Comparison of ENCODE assay signal across 24 mouse cellular contexts in the genomic region with DNA sequence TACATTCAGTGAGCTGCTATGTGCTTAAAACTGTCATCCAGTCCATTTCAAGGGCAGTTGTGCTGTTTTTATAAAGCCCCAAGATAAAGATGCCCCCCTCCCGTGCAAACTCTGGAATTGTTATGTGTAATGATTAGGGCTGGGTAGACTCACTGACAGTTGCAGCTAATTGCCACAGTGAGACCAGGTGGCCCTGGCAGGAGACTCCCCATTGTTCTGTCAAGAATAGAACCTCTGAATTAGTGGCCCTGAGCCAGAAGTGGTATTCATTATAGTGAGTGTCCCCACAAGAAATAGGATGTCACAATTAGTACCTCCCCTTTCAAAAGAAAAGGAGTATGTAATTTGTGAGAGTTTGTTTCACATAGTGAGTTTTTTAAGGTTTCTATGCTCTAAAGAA. TPM values are rescaled to one million over a fixed set of nuclear protein-coding genes. Genes with fewer than 3 reads are reported as not detected.
A peak's percentile ranks its signal among the peaks of the same experiment; 100 is the strongest.
DNase-seq lines count a peak whose midpoint lies in the region; ATAC-seq and TF ChIP-seq lines count a peak whose summit lies in the region.
"Had no signal": no experiment of that assay in that cellular context is flagged by ENCODE, and none has a peak within 500 bp of the region (broad histone marks: within the 10 kb centered on the region; RNA-seq: fewer than 3 reads in every experiment).

No protein-coding gene starts in this region.

- no peaks in the 10 kb centered on the region for H3K9me3 ChIP-seq in forebrain, embryonic 12.5 days
- H3K9me3 ChIP-seq in forebrain, embryonic 15.5 days, result no peaks in the 10 kb centered on the region
- no peaks in the 10 kb centered on the region for H3K9me3 ChIP-seq in lung, embryonic 14.5 days (ENCODE audit: low read depth, low read length)
- H3K9me3 ChIP-seq in lung, postnatal 0 days (ENCODE audit: low read length), result no peaks in the 10 kb centered on the region
- H3K9me3 ChIP-seq: embryonic facial prominence, embryonic 12.5 days; heart, embryonic 15.5 days; limb, embryonic 13.5 days; midbrain, embryonic 10.5 days; neural tube, embryonic 13.5 days had no signal

- TF ChIP-seq CTCF in lung, embryonic 14.5 days (IDR thresholded peaks at IDR 0.05; ENCODE audit: low read depth), result no peak
- TF ChIP-seq CTCF in lung, postnatal 0 days (IDR thresholded peaks at IDR 0.05), result no peak

- ATAC-seq in forebrain, embryonic 12.5 days (ENCODE audit: low FRiP score), result peak; percentile 67; the same call in 1 of the 2 replicates
- ATAC-seq in forebrain, embryonic 15.5 days (replicated peaks), result no peak
- ATAC-seq in lung, embryonic 14.5 days (ENCODE audit: insufficient read depth), result no peak
- no peak for ATAC-seq in lung, postnatal 0 days
- no peak for ATAC-seq in erythroid progenitor cell, adult 5-6 weeks (replicated peaks; ENCODE audit: low FRiP score, poor library complexity, severe bottlenecking)
- ATAC-seq: hindbrain, embryonic 16.5 days; intestine, postnatal 0 days had no signal

- H3K36me3 ChIP-seq in forebrain, embryonic 12.5 days (replicated peaks), result no peaks in the 10 kb centered on the region
- no peaks in the 10 kb centered on the region for H3K36me3 ChIP-seq in forebrain, embryonic 15.5 days
- no peaks in the 10 kb centered on the region for H3K36me3 ChIP-seq in lung, embryonic 14.5 days (ENCODE audit: insufficient read depth)
- no peaks in the 10 kb centered on the region for H3K36me3 ChIP-seq in lung, postnatal 0 days (ENCODE audit: insufficient read depth, low read length)
- H3K36me3 ChIP-seq: embryonic facial prominence, embryonic 12.5 days; heart, embryonic 15.5 days; limb, embryonic 13.5 days; midbrain, embryonic 10.5 days; neural tube, embryonic 13.5 days had no signal

- 7% methylated on average over 1 of the region's 1 CpGs for WGBS in forebrain, embryonic 12.5 days
- WGBS in forebrain, embryonic 15.5 days, result 5% methylated on average over 1 of the region's 1 CpGs
- 23% methylated on average over 1 of the region's 1 CpGs for WGBS in lung, embryonic 14.5 days
- WGBS in lung, postnatal 0 days, result 19% methylated on average over 1 of the region's 1 CpGs

- H3K9ac ChIP-seq in forebrain, embryonic 12.5 days, result no peak overlapping the region
- no peak overlapping the region for H3K9ac ChIP-seq in forebrain, embryonic 15.5 days (replicated peaks)
- H3K9ac ChIP-seq in lung, embryonic 14.5 days, result no peak overlapping the region
- H3K9ac ChIP-seq in lung, postnatal 0 days (replicated peaks; ENCODE audit: low read depth), result no peak overlapping the region
- H3K9ac ChIP-seq: embryonic facial prominence, embryonic 12.5 days; heart, embryonic 15.5 days; limb, embryonic 13.5 days; liver, embryonic 14.5 days; neural tube, embryonic 13.5 days had no signal

- no peaks in the 10 kb centered on the region for H3K27me3 ChIP-seq in forebrain, embryonic 12.5 days
- no peaks in the 10 kb centered on the region for H3K27me3 ChIP-seq in forebrain, embryonic 15.5 days
- no peaks in the 10 kb centered on the region for H3K27me3 ChIP-seq in lung, embryonic 14.5 days (ENCODE audit: insufficient read depth, low read length)
- no peaks in the 10 kb centered on the region for H3K27me3 ChIP-seq in lung, postnatal 0 days (replicated peaks; ENCODE audit: insufficient read depth, low read length)
- H3K27me3 ChIP-seq: embryonic facial prominence, embryonic 12.5 days; heart, embryonic 15.5 days; limb, embryonic 13.5 days; neural tube, embryonic 13.5 days had no signal

- TF ChIP-seq EP300 in lung, postnatal 0 days (IDR thresholded peaks at IDR 0.05), result no peak

- no peak overlapping the region for H3K4me2 ChIP-seq in forebrain, embryonic 12.5 days
- H3K4me2 ChIP-seq in forebrain, embryonic 15.5 days (replicated peaks), result no peak overlapping the region
- H3K4me2 ChIP-seq in lung, embryonic 14.5 days, result no peak overlapping the region
- H3K4me2 ChIP-seq in lung, postnatal 0 days (replicated peaks; ENCODE audit: low read depth, low read length), result no peak overlapping the region
- H3K4me2 ChIP-seq: embryonic facial prominence, embryonic 12.5 days; heart, embryonic 15.5 days; limb, embryonic 13.5 days; neural tube, embryonic 13.5 days had no signal

- no peak overlapping the region for H3K27ac ChIP-seq in forebrain, embryonic 12.5 days
- no peak overlapping the region for H3K27ac ChIP-seq in forebrain, embryonic 15.5 days (replicated peaks)
- H3K27ac ChIP-seq in lung, embryonic 14.5 days (ENCODE audit: low read depth), result no peak overlapping the region
- H3K27ac ChIP-seq in lung, postnatal 0 days (ENCODE audit: low read length), result no peak overlapping the region
- H3K27ac ChIP-seq: embryonic facial prominence, embryonic 12.5 days; gastrocnemius, adult 2 months; heart, embryonic 15.5 days; limb, embryonic 13.5 days; liver, embryonic 14.5 days; midbrain, embryonic 10.5 days; neural tube, embryonic 13.5 days had no signal

- DNase-seq in lung, embryonic 14.5 days, result peak; percentile 10
- DNase-seq in lung, postnatal 0 days (ENCODE audit: low spot score), result no peak
- peak; percentile 29 to 46 for DNase-seq in cerebellum, postnatal 10 days
- DNase-seq in retina, embryonic 14.5 days (ENCODE audit: low spot score), result peak; percentile 65
- no peak for DNase-seq in layer of hippocampus, adult 11-12 months (ENCODE audit: low spot score)
- DNase-seq: gastrocnemius, adult 2 months; thymus, postnatal 25 days had no signal

- no peak overlapping the region for H3K4me3 ChIP-seq in forebrain, embryonic 12.5 days (replicated peaks)
- no peak overlapping the region for H3K4me3 ChIP-seq in forebrain, embryonic 15.5 days
- no peak overlapping the region for H3K4me3 ChIP-seq in lung, embryonic 14.5 days (ENCODE audit: low read depth, low read length)
- no peak overlapping the region for H3K4me3 ChIP-seq in lung, postnatal 0 days (ENCODE audit: low read depth, low read length)
- H3K4me3 ChIP-seq: embryonic facial prominence, embryonic 12.5 days; gastrocnemius, adult 2 months; heart, embryonic 15.5 days; limb, embryonic 13.5 days; midbrain, embryonic 10.5 days; neural tube, embryonic 13.5 days had no signal

- peaks cover 23% of the 10 kb centered on the region for H3K4me1 ChIP-seq in forebrain, embryonic 12.5 days
- peaks cover 22% of the 10 kb centered on the region for H3K4me1 ChIP-seq in forebrain, embryonic 15.5 days
- no peaks in the 10 kb centered on the region for H3K4me1 ChIP-seq in lung, embryonic 14.5 days (ENCODE audit: insufficient read depth)
- no peaks in the 10 kb centered on the region for H3K4me1 ChIP-seq in lung, postnatal 0 days (ENCODE audit: insufficient read depth, low read depth, low read length)
- H3K4me1 ChIP-seq: embryonic facial prominence, embryonic 12.5 days; limb, embryonic 13.5 days had no signal

RNA-seq across cellular contexts. Expression of gene Arl14, which starts 47.0 kb away (rescaled TPM):
- not detected in 2 replicates for polyA plus RNA-seq in forebrain, embryonic 12.5 days (2016; fragmentation: Nextera tagmentation; extraction: Ambion mirVana)
- not detected in 2 replicates for polyA plus RNA-seq in forebrain, embryonic 15.5 days (2015; fragmentation: Nextera tagmentation; extraction: Ambion mirVana)
- polyA plus RNA-seq in lung, embryonic 14.5 days (2014; fragmentation: Nextera tagmentation; extraction: Ambion mirVana), result 1.7 and 1.8 TPM in 2 replicates
- polyA plus RNA-seq in lung, postnatal 0 days (2015; fragmentation: Nextera tagmentation; extraction: Ambion mirVana), result 0.10 TPM in 1 of 2 replicates, not detected in the other
- total RNA-seq in erythroid progenitor cell, adult 5-6 weeks (2015; ENCODE audit: low replicate concordance), result not detected in 2 replicates
- total RNA-seq in erythroid progenitor cell, adult 5-6 weeks (2017; ENCODE audit: low replicate concordance), result not detected in 2 replicates
- total RNA-seq: adrenal gland, postnatal 4 days; gastrocnemius, adult 2 months; granulocyte monocyte progenitor cell, adult 5-6 weeks; layer of hippocampus, postnatal 14 days; left cerebral cortex, postnatal 10 days had no signal
- polyA plus RNA-seq: C2C12; embryonic facial prominence, embryonic 12.5 days; heart, embryonic 15.5 days; hindbrain, embryonic 16.5 days; limb, embryonic 13.5 days; liver, embryonic 14.5 days; midbrain, embryonic 10.5 days; neural tube, embryonic 13.5 days; testis, adult 2 months had no signal

RNA-seq across cellular contexts. Expression of gene Kpna4, which starts 48.3 kb away (rescaled TPM):
- polyA plus RNA-seq in forebrain, embryonic 12.5 days (2016; fragmentation: Nextera tagmentation; extraction: Ambion mirVana), result 53.3 and 56.6 TPM in 2 replicates
- polyA plus RNA-seq in forebrain, embryonic 15.5 days (2015; fragmentation: Nextera tagmentation; extraction: Ambion mirVana), result 41.9 and 42.9 TPM in 2 replicates
- polyA plus RNA-seq in lung, embryonic 14.5 days (2014; fragmentation: Nextera tagmentation; extraction: Ambion mirVana), result 41.2 and 43.3 TPM in 2 replicates
- 24.3 and 34.4 TPM in 2 replicates for polyA plus RNA-seq in lung, postnatal 0 days (2015; fragmentation: Nextera tagmentation; extraction: Ambion mirVana)
- 42.5 and 48.2 TPM in 2 replicates for total RNA-seq in erythroid progenitor cell, adult 5-6 weeks (2015; ENCODE audit: low replicate concordance)
- 35.3 and 46.0 TPM in 2 replicates for total RNA-seq in erythroid progenitor cell, adult 5-6 weeks (2017; ENCODE audit: low replicate concordance)

Comparison
In these comparisons a context has a peak if more than half of its experiments do, and no peak if none do; other contexts are left out.
1. DNase-seq: peak in lung, embryonic 14.5 days (single experiment), cerebellum, postnatal 10 days (2 of 2) and retina, embryonic 14.5 days (single experiment); none in lung, postnatal 0 days (single experiment) and layer of hippocampus, adult 11-12 months (single experiment).